Mouse (Mus musculus): Measurements from ENCODE around the gene Ahcyl1.

GRCm38 (mm10) chr3:107689245-107689644 lies 7.1 kb downstream of the Ahcyl1 start:
- TF ChIP-seq CTCF (IDR thresholded peaks at IDR 0.05; ENCODE audit: control insufficient read depth, insufficient read depth, insufficient read length) = no peak
- no peak for TF ChIP-seq MAX (IDR thresholded peaks at IDR 0.05)
- TF ChIP-seq MYOD1 (IDR thresholded peaks at IDR 0.05; ENCODE audit: control insufficient read depth, insufficient read length, low read depth) = no peak
- TF ChIP-seq CEBPB (IDR thresholded peaks at IDR 0.05; ENCODE audit: low read depth) = no peak
- no peak for TF ChIP-seq MYOG (IDR thresholded peaks at IDR 0.05; ENCODE audit: control insufficient read depth, extremely low read depth, insufficient read length)
- no peak for TF ChIP-seq FOSL1 (IDR thresholded peaks at IDR 0.05; ENCODE audit: insufficient read depth, low read length, poor library complexity, severe bottlenecking)
- no peak for TF ChIP-seq USF1 (IDR thresholded peaks at IDR 0.05; ENCODE audit: low read depth)
